Mouse (Mus musculus): ENCODE data around the gene Mink1. TPM values are rescaled to one million over a fixed set of nuclear protein-coding genes. Genes with fewer than 3 reads are reported as not detected.
"Not testable (repeated sequence)": the region's sequence is repeated elsewhere in the genome, so short reads cannot be mapped to it uniquely, and the experiment has no call there.

Mink1 gene
- total RNA-seq, 1 experiment, result 23.0 TPM

- H3K4me3 ChIP-seq (ENCODE audit: insufficient read depth in 1 of 2, low read depth in 1 of 2, low read length in 2 of 2, poor library complexity in 1 of 2, severe bottlenecking in 1 of 2), result no peak overlapping the region
- TF ChIP-seq ZC3H11A (IDR thresholded peaks at IDR 0.05; ENCODE audit: borderline replicate concordance, low read depth, low read length) (no peak), CHD2 (IDR thresholded peaks at IDR 0.05; ENCODE audit: low read depth, low read length) (no peak), HCFC1 (IDR thresholded peaks at IDR 0.05; ENCODE audit: borderline replicate concordance, insufficient read depth, low read length) (no peak), ZNF384 (IDR thresholded peaks at IDR 0.05; ENCODE audit: low read depth, low read length) (no peak), MAFK (IDR thresholded peaks at IDR 0.05; ENCODE audit: insufficient read depth, low read depth, low read length) (no peak)
- in situ Hi-C loops (cut with MboI; ENCODE audit: low sequenced_read_pairs in 2 of 2, unreplicated experiment in 2 of 2), result no loop called here
Measured at GRCm38 (mm10) chr11:70518436-70518835, 44.2 kb upstream of the Mink1 start.

GRCm38 (mm10) chr11:70518923-70519322 is 43.8 kb upstream of the Mink1 start, which contains the start of gene Gltpd2:
Gene Gltpd2, plus strand, starts transcription at chr11:70519196.
- Histone ChIP-seq H3K27ac (ENCODE audit: insufficient read depth, low read depth, low read length, poor library complexity, severe bottlenecking) (no peak within 1 kb of the TSS), H3K4me3 (ENCODE audit: insufficient read depth in 1 of 2, low read depth in 1 of 2, low read length in 2 of 2, poor library complexity in 1 of 2, severe bottlenecking in 1 of 2) (peak within 1 kb of the TSS; percentile 55 to 61), H3K36me3 (ENCODE audit: control insufficient read depth, insufficient read depth, low read length, poor library complexity, severe bottlenecking) (no peaks in the 10 kb centered on the region), H3K9ac (ENCODE audit: insufficient read depth, low read depth, low read length, poor library complexity, severe bottlenecking) (peak within 1 kb of the TSS; percentile 58), H3K4me1 (ENCODE audit: control insufficient read depth in 2 of 2, insufficient read depth in 2 of 2, low read length in 2 of 2, poor library complexity in 1 of 2) (peaks cover 0 to 4% of the 10 kb centered on the region in 2 experiments; a peak in 1 of 4 replicates), H3K9me3 (ENCODE audit: control insufficient read depth, insufficient read depth, low read depth, low read length) (no peaks in the 10 kb centered on the region)
- DNase-seq (ENCODE audit: low read depth, low spot score), result no peak
- in situ Hi-C loops (cut with MboI; ENCODE audit: low sequenced_read_pairs in 2 of 2, unreplicated experiment in 2 of 2), result no loop called here
- no peak for TF ChIP-seq MAFK (IDR thresholded peaks at IDR 0.05; ENCODE audit: insufficient read depth, low read depth, low read length)

More at GRCm38 (mm10) chr11:70518436-70518835, 44.2 kb upstream of the Mink1 start:
- no peak for DNase-seq (ENCODE audit: low read depth, low spot score)
- Histone ChIP-seq H3K27ac (ENCODE audit: insufficient read depth, low read depth, low read length, poor library complexity, severe bottlenecking) (no peak overlapping the region), H3K36me3 (ENCODE audit: control insufficient read depth, insufficient read depth, low read length, poor library complexity, severe bottlenecking) (no peaks in the 10 kb centered on the region), H3K4me1 (ENCODE audit: control insufficient read depth in 2 of 2, insufficient read depth in 2 of 2, low read length in 2 of 2, poor library complexity in 1 of 2) (peaks cover 0 to 7% of the 10 kb centered on the region in 2 experiments; a peak in 1 of 4 replicates), H3K9ac (ENCODE audit: insufficient read depth, low read depth, low read length, poor library complexity, severe bottlenecking) (no peak overlapping the region), H3K9me3 (ENCODE audit: control insufficient read depth, insufficient read depth, low read depth, low read length) (no peaks in the 10 kb centered on the region)

- TF ChIP-seq HCFC1 (IDR thresholded peaks at IDR 0.05; ENCODE audit: borderline replicate concordance, insufficient read depth, low read length), result no peak
- no peak for TF ChIP-seq CHD2 (IDR thresholded peaks at IDR 0.05; ENCODE audit: low read depth, low read length)
- no peak for TF ChIP-seq ZC3H11A (IDR thresholded peaks at IDR 0.05; ENCODE audit: borderline replicate concordance, low read depth, low read length)
- TF ChIP-seq MAFK (IDR thresholded peaks at IDR 0.05; ENCODE audit: insufficient read depth, low read depth, low read length), result no peak
- no peak for TF ChIP-seq ZNF384 (IDR thresholded peaks at IDR 0.05; ENCODE audit: low read depth, low read length)
- no peaks in the 10 kb centered on the region for H3K9me3 ChIP-seq (ENCODE audit: control insufficient read depth, insufficient read depth, low read depth, low read length)
- peak overlapping the region; percentile 55 to 61 for H3K4me3 ChIP-seq (ENCODE audit: insufficient read depth in 1 of 2, low read depth in 1 of 2, low read length in 2 of 2, poor library complexity in 1 of 2, severe bottlenecking in 1 of 2)
- DNase-seq (ENCODE audit: low read depth, low spot score), result no peak
- peak overlapping the region; percentile 58 for H3K9ac ChIP-seq (ENCODE audit: insufficient read depth, low read depth, low read length, poor library complexity, severe bottlenecking)
- H3K4me1 ChIP-seq (ENCODE audit: control insufficient read depth in 2 of 2, insufficient read depth in 2 of 2, low read length in 2 of 2, poor library complexity in 1 of 2), result peaks cover 0 to 4% of the 10 kb centered on the region in 2 experiments; a peak in 1 of 4 replicates
- H3K27ac ChIP-seq (ENCODE audit: insufficient read depth, low read depth, low read length, poor library complexity, severe bottlenecking), result no peak overlapping the region
- in situ Hi-C loops (cut with MboI; ENCODE audit: low sequenced_read_pairs in 2 of 2, unreplicated experiment in 2 of 2), result no loop called here
- H3K36me3 ChIP-seq (ENCODE audit: control insufficient read depth, insufficient read depth, low read length, poor library complexity, severe bottlenecking), result no peaks in the 10 kb centered on the region
Measured at GRCm38 (mm10) chr11:70520178-70520769, 42.4 kb upstream of the Mink1 start.

- H3K27ac ChIP-seq (ENCODE audit: insufficient read depth, low read depth, low read length, poor library complexity, severe bottlenecking); H3K9me3 ChIP-seq (ENCODE audit: control insufficient read depth, insufficient read depth, low read depth, low read length); in situ Hi-C loops (cut with MboI; ENCODE audit: low sequenced_read_pairs in 2 of 2, unreplicated experiment in 2 of 2); H3K4me1 ChIP-seq (ENCODE audit: control insufficient read depth in 2 of 2, insufficient read depth in 2 of 2, low read length in 2 of 2, poor library complexity in 1 of 2); DNase-seq (ENCODE audit: low read depth, low spot score); H3K9ac ChIP-seq (ENCODE audit: insufficient read depth, low read depth, low read length, poor library complexity, severe bottlenecking); H3K4me3 ChIP-seq (ENCODE audit: insufficient read depth in 1 of 2, low read depth in 1 of 2, low read length in 2 of 2, poor library complexity in 1 of 2, severe bottlenecking in 1 of 2): not testable (repeated sequence)
- TF ChIP-seq ZNF384 (IDR thresholded peaks at IDR 0.05; ENCODE audit: low read depth, low read length), result peak; percentile 55; the same call in 1 of the 2 replicates
- peaks cover 20% of the 10 kb centered on the region for H3K36me3 ChIP-seq (ENCODE audit: control insufficient read depth, insufficient read depth, low read length, poor library complexity, severe bottlenecking)
Measured at GRCm38 (mm10) chr11:70523306-70523989, 39.2 kb upstream of the Mink1 start.

Measured in ES-E14 (cell line).